ENCODE assay signal across 8 mouse cellular contexts in genomic region chrX:52612806-52613205, GRCm38 (mm10). TPM values are rescaled to one million over a fixed set of nuclear protein-coding genes. Genes with fewer than 3 reads are reported as not detected.
A peak's percentile ranks its signal among the peaks of the same experiment; 100 is the strongest.
DNase-seq lines count a peak whose midpoint lies in the region; ATAC-seq and TF ChIP-seq lines count a peak whose summit lies in the region.

No protein-coding gene starts in this region.

- peak overlapping the region; percentile 67 for H3K4me2 ChIP-seq in lung, embryonic 15.5 days
- H3K4me2 ChIP-seq in forebrain, embryonic 14.5 days (ENCODE audit: low read length): peak overlapping the region; percentile 72
- H3K4me2 ChIP-seq in limb, embryonic 11.5 days (ENCODE audit: low read depth, severe bottlenecking): peak overlapping the region; percentile 54; the same call in 1 of the 2 replicates

- TF ChIP-seq POLR2A in thymus, adult 2 months (IDR thresholded peaks at IDR 0.05; ENCODE audit: control insufficient read depth, extremely low read depth, insufficient read depth, low read length, poor library complexity): no peak

- no peaks in the 10 kb centered on the region for H3K27me3 ChIP-seq in lung, embryonic 15.5 days
- no peaks in the 10 kb centered on the region for H3K27me3 ChIP-seq in forebrain, embryonic 14.5 days (replicated peaks; ENCODE audit: control insufficient read depth, insufficient read depth, low read length)
- no peaks in the 10 kb centered on the region for H3K27me3 ChIP-seq in limb, embryonic 11.5 days (ENCODE audit: control insufficient read depth, insufficient read depth, low read length)
- H3K27me3 ChIP-seq in thymus, adult 2 months (ENCODE audit: control insufficient read depth, insufficient read depth, low read length): peaks cover 3% of the 10 kb centered on the region; the same call in 1 of the 2 replicates

- no peak for ATAC-seq in lung, embryonic 15.5 days (ENCODE audit: borderline replicate concordance, extremely low read depth, low FRiP score, low TSS enrichment)
- no peak for ATAC-seq in forebrain, embryonic 14.5 days
- ATAC-seq in limb, embryonic 11.5 days (ENCODE audit: insufficient number of reproducible peaks, low FRiP score, low TSS enrichment, low read depth): no peak

- no peak for TF ChIP-seq CTCF in thymus, adult 2 months (IDR thresholded peaks at IDR 0.05; ENCODE audit: borderline replicate concordance, control insufficient read depth, extremely low read depth, insufficient read depth, low read length, poor library complexity)

- WGBS in lung, embryonic 15.5 days: 14% methylated on average over 12 of the region's 12 CpGs
- WGBS in forebrain, embryonic 14.5 days: 37% methylated on average over 12 of the region's 12 CpGs
- WGBS in limb, embryonic 11.5 days: 21% methylated on average over 12 of the region's 12 CpGs
- WGBS in thymus, adult 2 months: 2% methylated on average over 12 of the region's 12 CpGs

- DNase-seq in lung, adult 18-20 months: no peak
- no peak for DNase-seq in forebrain, embryonic 14.5 days (ENCODE audit: low spot score)
- no peak for DNase-seq in limb, embryonic 11.5 days (ENCODE audit: low spot score)
- peak; percentile 11 for DNase-seq in retina, embryonic 14.5 days (ENCODE audit: low spot score)
- DNase-seq in thymus, adult 2 months: no peak
- no peak for DNase-seq in adrenal gland, postnatal 4 days (ENCODE audit: low spot score in 2 of 2)
- DNase-seq in layer of hippocampus, adult 18-20 months (ENCODE audit: low spot score in 2 of 2): no peak

- peak overlapping the region; percentile 47 for H3K9ac ChIP-seq in lung, embryonic 15.5 days
- H3K9ac ChIP-seq in forebrain, embryonic 14.5 days (ENCODE audit: low read length): no peak overlapping the region
- peak overlapping the region; percentile 93 for H3K9ac ChIP-seq in limb, embryonic 11.5 days (ENCODE audit: low read length)

- peaks cover 19% of the 10 kb centered on the region for H3K4me1 ChIP-seq in lung, embryonic 15.5 days
- no peaks in the 10 kb centered on the region for H3K4me1 ChIP-seq in forebrain, embryonic 14.5 days (ENCODE audit: control insufficient read depth, insufficient read depth, low read length)
- peaks cover 8% of the 10 kb centered on the region; the same call in 1 of the 2 replicates for H3K4me1 ChIP-seq in limb, embryonic 11.5 days (ENCODE audit: control insufficient read depth, insufficient read depth, low read length)
- H3K4me1 ChIP-seq in thymus, adult 2 months (replicated peaks; ENCODE audit: control insufficient read depth, insufficient read depth, low read length): no peaks in the 10 kb centered on the region; the same call in 1 of the 2 replicates

- peak overlapping the region; percentile 85 for H3K27ac ChIP-seq in lung, embryonic 15.5 days
- H3K27ac ChIP-seq in forebrain, embryonic 14.5 days (ENCODE audit: low read depth, low read length): no peak overlapping the region
- H3K27ac ChIP-seq in limb, embryonic 11.5 days (replicated peaks; ENCODE audit: low read depth, low read length): peak overlapping the region; percentile 89
- no peak overlapping the region for H3K27ac ChIP-seq in thymus, adult 2 months (ENCODE audit: control insufficient read depth, insufficient read depth, low read length)

- H3K9me3 ChIP-seq in lung, embryonic 15.5 days: no peaks in the 10 kb centered on the region
- no peaks in the 10 kb centered on the region for H3K9me3 ChIP-seq in forebrain, embryonic 14.5 days (replicated peaks; ENCODE audit: control insufficient read depth, low read length)
- H3K9me3 ChIP-seq in limb, embryonic 11.5 days (ENCODE audit: control insufficient read depth, low read length): no peaks in the 10 kb centered on the region

- peak overlapping the region; percentile 49 for H3K4me3 ChIP-seq in lung, embryonic 15.5 days
- peak overlapping the region; percentile 40 for H3K4me3 ChIP-seq in forebrain, embryonic 14.5 days (ENCODE audit: low read depth, low read length)
- peak overlapping the region; percentile 71 for H3K4me3 ChIP-seq in limb, embryonic 11.5 days (ENCODE audit: low read depth, low read length)
- H3K4me3 ChIP-seq in thymus, adult 2 months (ENCODE audit: control insufficient read depth, insufficient read depth, low read length): no peak overlapping the region

- no peaks in the 10 kb centered on the region for H3K36me3 ChIP-seq in lung, embryonic 15.5 days
- H3K36me3 ChIP-seq in forebrain, embryonic 14.5 days (ENCODE audit: control insufficient read depth, insufficient read depth, low read length): no peaks in the 10 kb centered on the region
- H3K36me3 ChIP-seq in limb, embryonic 11.5 days (ENCODE audit: control insufficient read depth, insufficient read depth, low read length): no peaks in the 10 kb centered on the region
- no peaks in the 10 kb centered on the region for H3K36me3 ChIP-seq in thymus, adult 2 months (ENCODE audit: control insufficient read depth, insufficient read depth, low read length)

RNA-seq across cellular contexts. Expression of gene Gpc3, which starts 0.9 kb away (rescaled TPM):
- polyA plus RNA-seq in lung, embryonic 15.5 days (2015; fragmentation: Nextera tagmentation; extraction: Ambion mirVana): 436 and 445 TPM in 2 replicates
- 51.2 and 64.7 TPM in 2 replicates for polyA plus RNA-seq in forebrain, embryonic 14.5 days (2014; fragmentation: Nextera tagmentation; extraction: Ambion mirVana)
- polyA plus RNA-seq in limb, embryonic 11.5 days (2014; fragmentation: Nextera tagmentation; extraction: Ambion mirVana): 1,356 and 1,394 TPM in 2 replicates
- polyA plus RNA-seq in thymus, adult 2 months (2012; rRNA removed): 6.3 and 9.2 TPM in 2 replicates
- 100 to 1,000 TPM; 202 to 258 TPM for total RNA-seq in adrenal gland, postnatal 4 days (2021)
- 1 to 10 TPM; 8.2 to 9.0 TPM for total RNA-seq in layer of hippocampus, adult 18-20 months (2021)

Comparison
In these comparisons a context has a peak if more than half of its experiments do, and no peak if none do; other contexts are left out.
1. H3K27ac ChIP-seq: peak in lung, embryonic 15.5 days (single experiment) and limb, embryonic 11.5 days (single experiment); none in forebrain, embryonic 14.5 days (single experiment) and thymus, adult 2 months (single experiment).
2. Peak in every context shown above with its lines, with median percentiles within 50 percentile points of each other: H3K4me2 ChIP-seq.